Mouse (Mus musculus) heart, adult 9 months (tissue): ENCODE data around the gene Olfr518.
A peak's percentile ranks its signal among the peaks of the same experiment; 100 is the strongest.

Experiments
- DNase-seq, 2 experiments: peaks; one replicate each; pipeline ENCODE4 v3.0.0; 2022; ENCODE audit warnings: low spot score in 2 of 2

Olfr518 gene

DNA sequence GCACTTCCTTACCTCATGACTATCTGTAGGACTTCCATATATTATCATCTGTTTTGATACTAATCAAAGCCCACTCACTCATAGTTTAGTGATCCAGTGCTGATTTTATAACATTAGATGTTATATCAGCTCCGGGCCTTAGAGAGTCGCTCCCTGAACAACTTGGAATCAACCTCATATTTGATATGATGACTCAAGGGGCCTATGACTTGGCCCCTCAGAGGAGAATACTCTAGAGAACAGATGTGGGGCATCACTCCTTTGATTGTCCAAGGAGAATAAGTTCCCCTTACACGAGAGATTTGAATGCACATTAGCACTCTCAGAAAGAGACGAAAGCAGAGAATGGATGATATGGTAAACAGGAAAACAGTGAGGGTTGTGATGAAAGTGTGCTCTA lies at the start of gene Olfr518:
Gene Olfr518 (minus strand): TSS at position 101 of the 400 bp plus-strand sequence.
- no peak for DNase-seq

DNA sequence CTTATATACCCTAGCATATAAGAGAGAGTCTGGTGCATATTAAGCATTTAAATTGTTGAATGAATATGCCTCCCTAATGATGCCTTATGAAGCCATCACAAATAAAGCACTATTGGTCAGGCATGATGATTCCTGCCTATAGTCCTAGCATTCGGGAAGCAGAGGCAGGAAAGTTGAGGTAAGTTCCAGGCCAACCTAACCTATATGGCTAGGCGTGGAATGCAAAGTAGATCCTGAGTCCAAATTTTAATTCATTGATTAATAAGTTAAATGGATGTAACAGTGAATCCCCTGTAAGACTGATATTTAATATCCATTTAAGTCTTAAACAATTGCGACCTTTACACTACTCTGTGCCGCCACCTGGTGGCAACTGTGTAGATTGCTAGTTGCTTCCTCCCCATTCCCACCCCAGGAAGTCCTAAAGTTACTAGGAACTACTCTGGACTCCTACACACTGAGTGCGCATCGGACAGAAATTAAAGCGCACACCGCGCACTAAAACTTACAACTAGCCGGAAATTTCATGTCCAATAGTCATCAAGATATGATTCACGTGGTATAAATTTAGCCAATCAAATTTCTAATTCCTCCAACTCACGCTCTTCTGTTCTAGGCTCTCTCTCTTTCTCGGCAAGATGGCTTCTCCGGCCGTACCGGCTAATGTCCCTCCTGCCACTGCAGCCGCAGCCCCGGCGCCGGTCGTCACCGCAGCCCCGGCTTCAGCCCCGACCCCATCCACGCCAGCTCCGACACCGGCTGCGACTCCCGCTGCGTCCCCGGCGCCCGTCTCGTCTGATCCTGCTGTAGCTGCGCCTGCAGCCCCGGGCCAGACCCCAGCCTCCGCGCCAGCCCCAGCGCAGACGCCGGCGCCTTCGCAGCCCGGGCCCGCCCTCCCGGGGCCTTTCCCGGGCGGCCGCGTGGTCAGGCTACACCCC lies 49.3 kb upstream of the Olfr518 start, which contains the start of gene Eif3f:
Gene Eif3f (plus strand): TSS at position 624 of the 938 bp plus-strand sequence.
- peak; percentile 98 to 99 for DNase-seq

DNA sequence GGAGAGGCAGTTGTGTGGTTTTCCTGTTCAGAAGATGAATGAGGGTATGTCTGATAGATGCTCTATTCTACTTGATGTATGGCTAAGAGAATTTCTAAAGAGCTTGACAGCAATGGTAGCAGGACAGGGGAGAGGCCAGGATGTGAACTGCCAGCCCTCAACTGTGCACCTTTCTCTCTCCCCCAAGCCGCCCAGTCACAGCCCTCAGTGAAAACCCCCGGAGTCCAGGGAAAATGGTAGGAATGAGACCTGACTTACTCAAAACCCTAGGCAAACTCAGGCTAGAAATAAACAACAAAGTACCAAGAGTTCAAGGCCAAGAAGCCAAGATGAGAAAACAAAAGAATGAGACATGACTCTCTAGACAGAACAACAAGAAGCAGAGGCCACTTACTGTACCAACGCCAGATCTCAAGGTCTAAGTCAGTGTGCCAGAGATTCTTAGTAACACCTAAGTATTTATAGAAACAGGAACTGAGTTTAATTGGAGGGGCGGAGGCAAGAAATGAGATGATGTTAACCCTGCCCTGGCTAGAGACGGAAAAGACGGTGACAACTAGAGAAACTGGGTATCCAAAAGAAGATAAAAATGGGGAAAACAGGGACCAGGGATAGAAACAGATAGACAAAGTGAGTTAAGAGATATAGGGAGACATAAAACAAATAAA lies 45.1 kb upstream of the Olfr518 start, which contains the start of gene Nlrp10:
Gene Nlrp10 (minus strand): TSS at position 453 of the 668 bp plus-strand sequence.
- peak; percentile 15 to 36 for DNase-seq

DNA sequence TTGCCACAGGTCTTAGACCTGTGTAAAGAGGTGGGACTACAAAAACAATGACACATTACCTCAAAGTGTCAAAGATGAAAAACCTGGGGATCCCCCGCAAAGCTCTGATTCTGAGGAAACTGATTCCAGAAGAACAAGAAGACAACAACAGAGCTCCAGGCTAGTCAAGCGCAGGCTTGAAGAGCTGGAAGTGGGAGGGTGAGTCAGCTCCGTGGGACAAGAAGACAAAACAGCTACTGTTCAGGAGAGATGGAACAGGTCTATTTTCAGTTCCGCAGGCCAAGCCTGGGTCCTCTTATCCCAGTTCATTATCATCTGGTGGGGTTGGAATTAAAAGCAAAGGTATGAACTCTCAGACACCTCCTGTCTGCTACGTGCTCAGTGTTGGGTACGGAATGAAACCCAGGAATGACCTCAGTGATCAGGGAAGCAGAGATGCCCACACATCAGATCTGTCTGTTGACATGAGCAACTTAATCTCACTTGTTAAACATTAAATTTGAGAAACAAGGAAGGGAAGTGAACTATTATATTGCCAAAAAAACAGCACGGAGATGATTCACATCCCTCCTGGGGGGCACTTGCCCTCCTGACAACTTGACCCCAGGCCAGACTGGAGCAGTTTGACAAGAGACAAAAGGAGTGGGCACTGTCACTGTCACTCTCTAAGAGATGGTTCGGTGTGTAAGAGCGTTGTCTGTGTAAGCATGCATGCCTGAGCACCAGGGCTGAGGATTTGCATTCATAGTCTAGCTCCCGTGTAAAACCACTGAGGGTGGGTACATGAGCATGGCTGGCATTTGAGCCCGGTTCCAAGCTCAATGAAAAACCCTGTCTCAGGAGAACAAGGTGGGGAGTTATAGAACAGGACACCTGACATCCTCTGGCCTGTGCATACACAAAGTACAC lies 43.7 kb upstream of the Olfr518 start:
- no peak for DNase-seq

DNA sequence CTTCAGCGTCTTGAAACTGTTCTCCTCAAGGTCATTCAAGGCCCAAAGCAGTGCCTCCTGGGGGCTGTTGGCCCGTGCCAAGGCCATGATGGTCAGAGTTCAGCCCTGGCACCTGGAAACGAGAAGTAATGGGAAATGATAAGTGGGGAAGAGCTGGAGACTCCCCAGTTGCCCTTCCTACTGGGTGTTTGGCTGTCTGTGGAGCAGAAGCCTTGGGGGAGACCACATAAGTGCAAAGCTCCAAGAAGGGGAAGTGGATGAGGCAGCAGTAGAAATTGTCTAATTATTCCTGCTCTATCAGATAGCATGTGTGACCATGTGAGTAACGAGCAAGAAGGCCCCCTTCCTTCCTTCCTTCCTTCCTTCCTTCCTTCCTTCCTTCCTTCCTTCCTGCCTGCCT lies 42.2 kb upstream of the Olfr518 start:
- DNase-seq: no peak

DNA sequence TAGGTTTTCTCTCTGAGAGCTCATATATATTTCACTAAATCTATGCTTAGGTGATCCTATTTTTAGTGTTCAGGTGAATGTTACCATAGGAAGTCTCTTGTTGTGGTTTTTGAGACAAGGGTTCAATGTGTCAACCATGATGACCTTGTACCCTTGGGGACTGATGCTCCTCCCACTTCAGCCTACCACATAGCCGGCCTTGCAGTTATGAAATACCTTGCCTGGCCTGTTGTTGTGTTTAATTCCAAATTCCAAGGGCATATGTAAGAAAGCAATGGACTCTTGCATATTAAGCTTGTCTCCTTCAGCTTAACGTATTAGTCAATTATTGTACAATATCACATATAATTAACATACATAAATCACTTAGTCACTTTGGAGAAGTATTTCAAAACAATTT lies 19.2 kb upstream of the Olfr518 start:
- DNase-seq: no peak

DNA sequence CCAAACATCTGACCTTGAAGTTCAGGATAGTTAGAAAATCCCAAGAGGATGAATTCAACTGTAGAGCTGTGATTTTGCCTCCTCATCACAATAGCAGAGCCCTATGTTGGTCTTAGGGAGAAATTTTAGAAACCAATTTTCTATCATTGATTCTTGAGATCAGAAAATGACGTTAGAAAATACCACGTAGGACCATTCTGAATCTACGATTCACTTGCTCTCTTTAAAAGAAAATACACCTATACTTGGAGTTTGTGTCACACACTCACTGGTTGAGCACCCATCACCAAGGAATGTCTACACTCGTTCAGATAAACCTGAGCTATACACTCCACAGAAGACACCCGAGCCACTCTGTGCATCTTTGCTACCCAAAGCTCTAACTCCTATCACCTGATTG lies 9.5 kb upstream of the Olfr518 start, which contains the start of gene Olfr519:
Gene Olfr519 (minus strand): TSS at position 101 of the 400 bp plus-strand sequence.
- DNase-seq: no peak

DNA sequence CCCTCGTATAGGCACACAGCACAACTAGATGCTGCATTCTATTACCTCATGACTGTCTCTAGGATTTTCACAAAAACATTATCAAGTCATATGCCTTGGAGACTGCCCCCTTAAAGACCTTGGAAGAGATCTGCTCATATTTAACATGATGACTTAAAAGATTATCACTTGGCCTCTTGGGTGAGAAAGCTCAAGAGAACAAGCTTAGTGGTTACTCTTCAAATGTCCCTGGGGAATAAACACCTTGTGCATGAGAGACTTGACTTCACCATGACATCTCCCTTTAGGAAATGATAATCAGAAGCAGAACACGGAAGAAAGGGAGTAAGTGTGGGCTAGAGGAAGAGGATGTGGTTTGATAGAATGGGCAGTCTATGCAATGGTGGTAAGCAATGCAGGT lies 12.5 kb downstream of the Olfr518 start, which contains the start of gene Olfr517:
Gene Olfr517 (minus strand): TSS at position 101 of the 400 bp plus-strand sequence.
- DNase-seq: no peak

DNA sequence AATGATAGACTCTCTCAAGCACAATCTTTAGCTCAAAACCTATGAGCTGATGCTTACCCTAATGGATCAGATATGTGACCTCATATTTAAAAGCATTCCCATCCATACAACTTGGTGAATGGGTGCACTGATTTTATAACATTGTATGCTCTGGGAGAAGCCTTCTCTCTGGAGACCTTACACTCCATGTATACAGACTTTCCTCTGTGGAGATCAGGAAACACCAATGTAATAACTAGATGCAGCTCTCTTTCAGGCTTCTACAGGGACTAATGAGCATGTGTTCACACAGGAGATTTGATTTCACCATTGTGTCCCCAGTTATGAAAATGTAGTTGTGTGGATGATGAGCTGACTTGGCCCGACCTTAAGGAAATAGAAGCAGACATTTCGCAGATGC lies 34.4 kb downstream of the Olfr518 start, which contains the start of gene Olfr516:
Gene Olfr516 (minus strand): TSS at position 101 of the 400 bp plus-strand sequence.
- no peak for DNase-seq
